Mouse (Mus musculus) c-Kit-positive CD71-negative TER-119-negative erythroid progenitor cells, embryonic 14.5 days (primary cell): ENCODE measurements around the gene Snd1.

Experiments used
- DNase-seq: peaks from one replicate; pipeline ENCODE4 v3.0.0-alpha.2; 2013; ENCODE audit warnings: low read depth

The Snd1 gene

GRCm38 (mm10) chr6:28753217-28753616, 278.3 kb downstream of the Snd1 start:
- DNase-seq: no peak

GRCm38 (mm10) chr6:28753681-28754080, 278.7 kb downstream of the Snd1 start:
- DNase-seq: no peak

GRCm38 (mm10) chr6:28754127-28754898, 279.4 kb downstream of the Snd1 start:
- no peak for DNase-seq

- no peak for DNase-seq
These were observed 281.5 kb downstream of the Snd1 start for GRCm38 (mm10) chr6:28756306-28757018.

GRCm38 (mm10) chr6:28758293-28758692, 283.4 kb downstream of the Snd1 start:
- DNase-seq: no peak

GRCm38 (mm10) chr6:28761728-28762127, 286.8 kb downstream of the Snd1 start:
- DNase-seq: no peak

- DNase-seq: no peak
These were observed 287.3 kb downstream of the Snd1 start for GRCm38 (mm10) chr6:28762132-28762775.

GRCm38 (mm10) chr6:28766622-28767021, 291.7 kb downstream of the Snd1 start:
- DNase-seq: no peak

GRCm38 (mm10) chr6:28767891-28768481, 293.0 kb downstream of the Snd1 start:
- DNase-seq: no peak

- no peak for DNase-seq
These were observed 296.4 kb downstream of the Snd1 start for GRCm38 (mm10) chr6:28771331-28771730.

- DNase-seq: no peak
These were observed 306.8 kb downstream of the Snd1 start for GRCm38 (mm10) chr6:28781696-28782095.

- no peak for DNase-seq
These were observed 308.2 kb downstream of the Snd1 start for GRCm38 (mm10) chr6:28783082-28783647.

- DNase-seq: no peak
These were observed 309.0 kb downstream of the Snd1 start for GRCm38 (mm10) chr6:28783953-28784352.

GRCm38 (mm10) chr6:28785770-28786169, 310.8 kb downstream of the Snd1 start:
- DNase-seq: no peak

GRCm38 (mm10) chr6:28787133-28787532, 312.2 kb downstream of the Snd1 start:
- no peak for DNase-seq

- DNase-seq: no peak
These were observed 314.7 kb downstream of the Snd1 start for GRCm38 (mm10) chr6:28789685-28790084.

- no peak for DNase-seq
These were observed 316.2 kb downstream of the Snd1 start for GRCm38 (mm10) chr6:28791183-28791582.

GRCm38 (mm10) chr6:28791809-28792208, 316.9 kb downstream of the Snd1 start:
- no peak for DNase-seq

- DNase-seq: no peak
These were observed 320.4 kb downstream of the Snd1 start for GRCm38 (mm10) chr6:28795380-28795779.

- no peak for DNase-seq
These were observed 321.0 kb downstream of the Snd1 start for GRCm38 (mm10) chr6:28795792-28796515.

- no peak for DNase-seq
These were observed 324.9 kb downstream of the Snd1 start for GRCm38 (mm10) chr6:28799818-28800217.

GRCm38 (mm10) chr6:28800976-28801375, 326.0 kb downstream of the Snd1 start:
- no peak for DNase-seq
